Mouse (Mus musculus) spleen, adult 2 months (tissue): ENCODE results near the gene Fbxl21. TPM values are rescaled to one million over a fixed set of nuclear protein-coding genes. Genes with fewer than 3 reads are reported as not detected.

Experiments
- DNase-seq, 2 experiments: peaks; one replicate each; pipeline versions ENCODE4 v3.0.0 to v3.0.0-alpha.2; 2012 to 2021; ENCODE audit warnings: low spot score in 2 of 2, low read depth in 1 of 2
- H3K27ac ChIP-seq: fragments of 200-500 bp; 2 replicates; pipeline ENCODE4 v1.5.1; 2012; ENCODE audit warnings: low read length, inconsistent platforms; ENCODE audit not compliant: insufficient read depth
- H3K27me3 ChIP-seq: fragments of 200-500 bp; 2 replicates; pipeline ENCODE4 v1.6.1; 2012; ENCODE audit warnings: mild to moderate bottlenecking, moderate library complexity, low read length, inconsistent platforms; ENCODE audit not compliant: control insufficient read depth, insufficient read depth
- H3K36me3 ChIP-seq: fragments of 200-500 bp; 2 replicates; pipeline ENCODE4 v1.6.1; 2012; ENCODE audit warnings: mild to moderate bottlenecking, low read length, inconsistent platforms; ENCODE audit not compliant: control insufficient read depth, insufficient read depth
- H3K4me1 ChIP-seq: fragments of 200-500 bp; 2 replicates; pipeline ENCODE4 v1.6.1; 2011; ENCODE audit warnings: inconsistent platforms; ENCODE audit not compliant: control insufficient read depth, insufficient read depth, insufficient read length
- H3K4me3 ChIP-seq: fragments of 200-500 bp; 2 replicates; pipeline ENCODE4 v1.5.1; 2011; ENCODE audit warnings: mild to moderate bottlenecking, inconsistent platforms; ENCODE audit not compliant: insufficient read depth, insufficient read length; ENCODE audit errors: extremely low read depth
- CTCF ChIP-seq: fragments of 200-500 bp; IDR thresholded peaks from 2 replicates; pipeline ENCODE4 v1.5.1; 2011; ENCODE audit warnings: mild to moderate bottlenecking, inconsistent platforms; ENCODE audit not compliant: insufficient read depth, insufficient read length, insufficient replicate concordance; ENCODE audit errors: extremely low read depth
- POLR2A ChIP-seq: fragments of 200-500 bp; IDR thresholded peaks from 2 replicates; pipeline ENCODE4 v1.6.1; 2011; ENCODE audit warnings: low read depth, low read length, inconsistent platforms
- WGBS: fragments of 180-500 bp; shearing (Covaris S2); methylation state at CpG from one replicate; pipeline ENCODE4 v1.1.7; 2018; 5-methylcytosine and 5-hydroxymethylcytosine counted together
- polyA plus RNA-seq: library from polyadenylated mRNA; depleted of rRNA; stranded (reverse); fragments of >200 nt; gene quantifications from 2 replicates; pipeline ENCODE4 v1.2.3, GENCODE M21; 2012; rRNA removed

Gene Fbxl21
- 0.26 and 0.41 TPM in 2 replicates for polyA plus RNA-seq

DNA sequence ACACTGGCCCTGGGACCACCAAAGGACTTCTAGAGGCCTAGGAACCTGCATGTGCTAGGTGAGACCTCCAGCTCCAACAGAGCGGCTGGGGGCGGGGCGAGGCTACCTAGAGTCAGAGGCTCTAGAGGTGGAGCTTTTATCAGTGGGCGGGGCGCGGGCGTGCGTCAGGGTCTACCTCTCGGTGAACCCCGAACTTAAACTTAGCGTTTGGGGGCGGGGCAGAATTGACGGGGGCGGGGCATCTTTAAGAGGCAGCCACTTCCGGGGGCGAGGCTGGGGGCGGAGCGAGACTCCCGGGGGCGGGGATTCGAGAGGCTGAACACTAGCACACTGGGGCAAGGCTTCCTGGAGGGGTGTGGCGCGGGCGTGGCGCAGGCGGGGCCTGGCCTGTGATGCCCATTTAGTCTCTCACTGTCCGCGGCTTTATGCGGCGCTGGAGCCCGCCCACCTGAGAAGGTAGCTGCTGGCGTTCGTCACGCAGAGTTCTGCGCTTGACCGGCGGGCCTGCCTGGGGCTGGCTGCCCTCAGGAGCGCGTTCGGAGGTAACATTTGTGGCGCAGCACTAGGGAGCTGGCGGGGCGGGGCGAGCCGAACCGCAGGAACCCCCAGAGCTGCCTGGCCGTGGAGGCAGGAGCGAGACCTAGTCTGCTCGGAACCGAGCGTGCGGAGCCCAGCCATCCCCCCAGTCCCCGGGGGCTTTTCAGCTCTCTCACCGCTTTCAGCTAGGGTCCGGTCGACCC, at the start of gene Fbxl21:
Gene Fbxl21 (plus strand): TSS at position 392 of the 740 bp plus-strand sequence.
- 3% methylated on average over 55 of the region's 56 CpGs for WGBS
- Histone ChIP-seq H3K4me1 (peaks cover 5% of the 10 kb centered on the region), H3K27ac (no peak within 1 kb of the TSS), H3K36me3 (no peaks in the 10 kb centered on the region), H3K4me3 (peak within 1 kb of the TSS; percentile 67), H3K27me3 (no peaks in the 10 kb centered on the region)
- DNase-seq = peak; percentile 68 to 93
- TF ChIP-seq CTCF (no peak), POLR2A (no peak)

- TF ChIP-seq POLR2A = no peak
- no peak for TF ChIP-seq CTCF
- no peaks in the 10 kb centered on the region for H3K36me3 ChIP-seq
- H3K27me3 ChIP-seq = no peaks in the 10 kb centered on the region
- WGBS = 83% methylated on average over 9 of the region's 9 CpGs
- H3K4me1 ChIP-seq = no peaks in the 10 kb centered on the region
- H3K27ac ChIP-seq = no peak overlapping the region
- DNase-seq = no peak
- no peak overlapping the region for H3K4me3 ChIP-seq
Observed at GRCm38 (mm10) chr13:56472661-56473060, 49.6 kb upstream of the Fbxl21 start.

GRCm38 (mm10) chr13:56475363-56475762, 46.9 kb upstream of the Fbxl21 start:
- H3K27ac ChIP-seq = no peak overlapping the region
- TF ChIP-seq CTCF (peak; percentile 64; the same call in 1 of the 2 replicates), POLR2A (no peak)
- peak in 1 of 2 experiments; percentile 36 for DNase-seq
- H3K36me3 ChIP-seq = no peaks in the 10 kb centered on the region
- H3K4me3 ChIP-seq = no peak overlapping the region
- H3K27me3 ChIP-seq = no peaks in the 10 kb centered on the region
- no peaks in the 10 kb centered on the region for H3K4me1 ChIP-seq
- 26% methylated on average over 4 of the region's 4 CpGs for WGBS

DNA sequence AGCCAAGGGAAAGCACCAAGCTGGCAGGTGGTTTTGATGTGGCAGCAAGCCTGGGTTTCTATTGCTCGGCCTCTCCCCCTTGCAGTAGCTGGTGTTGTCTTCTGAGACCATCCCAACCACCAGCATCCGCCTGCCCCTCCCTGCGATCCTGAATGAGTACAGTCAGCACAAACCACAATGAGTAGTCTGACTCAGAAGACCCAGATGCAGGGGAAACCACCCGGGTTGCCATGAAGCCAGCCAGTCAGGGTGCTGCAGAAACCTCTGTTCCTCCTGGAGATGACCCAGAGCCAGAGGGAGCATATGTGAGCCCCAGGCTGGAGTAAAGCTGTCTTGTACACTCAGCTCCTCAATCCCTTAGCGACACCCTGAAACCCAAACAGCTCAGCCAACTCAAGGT, 45.5 kb upstream of the Fbxl21 start:
- 11% methylated on average over 5 of the region's 5 CpGs for WGBS
- Histone ChIP-seq H3K36me3 (no peaks in the 10 kb centered on the region), H3K27me3 (no peaks in the 10 kb centered on the region), H3K4me1 (no peaks in the 10 kb centered on the region), H3K27ac (no peak overlapping the region), H3K4me3 (no peak overlapping the region)
- TF ChIP-seq CTCF (no peak), POLR2A (no peak)
- DNase-seq = peak; percentile 30 to 40

DNA sequence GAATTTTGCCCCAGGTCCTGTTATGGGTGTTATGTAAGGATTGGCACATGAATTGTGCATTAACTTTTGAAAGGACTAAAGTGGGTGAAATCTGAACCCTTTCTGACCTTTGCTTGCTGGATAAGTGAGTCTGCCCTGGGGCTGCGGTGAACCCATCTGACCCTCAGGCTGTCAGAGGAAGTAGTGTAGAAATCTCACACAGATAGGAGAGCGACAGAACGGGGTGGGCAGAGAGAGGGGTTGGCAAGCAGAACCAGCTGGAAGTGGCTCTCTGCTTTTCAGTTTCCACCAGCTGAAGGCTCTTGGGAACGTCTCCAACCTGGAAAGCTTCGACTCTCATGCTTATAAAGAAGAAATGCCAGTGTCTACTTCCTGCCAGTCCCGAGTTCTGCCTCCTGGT, 45.0 kb upstream of the Fbxl21 start:
- DNase-seq = no peak
- Histone ChIP-seq H3K36me3 (no peaks in the 10 kb centered on the region), H3K4me1 (no peaks in the 10 kb centered on the region), H3K4me3 (no peak overlapping the region), H3K27me3 (no peaks in the 10 kb centered on the region), H3K27ac (no peak overlapping the region)
- 8% methylated on average over 6 of the region's 6 CpGs for WGBS
- TF ChIP-seq CTCF (no peak), POLR2A (no peak)

GRCm38 (mm10) chr13:56478027-56478426, 44.2 kb upstream of the Fbxl21 start:
- 80% methylated on average over 6 of the region's 6 CpGs for WGBS
- Histone ChIP-seq H3K27ac (no peak overlapping the region), H3K27me3 (no peaks in the 10 kb centered on the region), H3K4me1 (no peaks in the 10 kb centered on the region), H3K4me3 (no peak overlapping the region), H3K36me3 (no peaks in the 10 kb centered on the region)
- DNase-seq = no peak
- TF ChIP-seq CTCF (no peak), POLR2A (no peak)

DNA sequence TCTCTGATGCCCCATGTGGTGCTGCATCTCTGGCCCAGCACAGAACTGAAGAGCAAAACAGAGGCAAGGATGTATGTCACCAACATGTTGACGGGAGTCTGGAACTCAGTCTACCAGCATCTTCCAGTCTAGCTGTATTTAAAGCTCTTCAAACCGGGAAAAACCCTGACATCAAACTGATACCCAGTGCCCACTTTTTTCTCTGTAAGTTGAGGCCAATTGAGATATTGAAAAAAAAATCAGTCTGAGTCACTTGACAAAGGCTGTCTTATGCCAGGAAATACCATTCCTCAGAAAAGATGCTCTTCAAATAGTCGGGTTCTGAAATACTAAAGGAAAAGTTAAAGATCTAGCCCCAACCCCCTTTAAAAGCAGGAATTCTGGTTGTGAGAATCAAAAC, 40.1 kb upstream of the Fbxl21 start, which contains the start of gene Il9:
Gene Il9 (minus strand): TSS at position 101 of the 400 bp plus-strand sequence.
- DNase-seq = no peak
- TF ChIP-seq POLR2A = no peak
- TF ChIP-seq CTCF = no peak
- WGBS = 79% methylated on average over 3 of the region's 3 CpGs

More for the DNA sequence above, 40.1 kb upstream of the Fbxl21 start, which contains the start of gene Il9:
- H3K27ac ChIP-seq = no peak within 1 kb of the TSS
- H3K4me3 ChIP-seq = no peak within 1 kb of the TSS
- no peaks in the 10 kb centered on the region for H3K27me3 ChIP-seq
- H3K4me1 ChIP-seq = no peaks in the 10 kb centered on the region
- H3K36me3 ChIP-seq = no peaks in the 10 kb centered on the region
